Mouse (Mus musculus) thymus, postnatal 0 days (tissue): Measurements from ENCODE around the gene Nop58. TPM values are rescaled to one million over a fixed set of nuclear protein-coding genes. Genes with fewer than 3 reads are reported as not detected.

ENCODE experiments used
- DNase-seq: peaks from one replicate; pipeline ENCODE4 v3.0.0-alpha.2; 2015; ENCODE audit warnings: low spot score
- polyA plus RNA-seq: library from polyadenylated mRNA; unstranded; fragments of >200 nt; fragmentation: Nextera tagmentation; extraction: Ambion mirVana; gene quantifications from 2 replicates; pipeline ENCODE4 v1.2.1, GENCODE M21; 2015

The Nop58 gene
- polyA plus RNA-seq, 1 experiment from 2014 or later: 273 TPM

- peak; percentile 40 for DNase-seq
These were observed 35.1 kb downstream of the Nop58 start for GRCm38 (mm10) chr1:59719900-59720299.

DNA sequence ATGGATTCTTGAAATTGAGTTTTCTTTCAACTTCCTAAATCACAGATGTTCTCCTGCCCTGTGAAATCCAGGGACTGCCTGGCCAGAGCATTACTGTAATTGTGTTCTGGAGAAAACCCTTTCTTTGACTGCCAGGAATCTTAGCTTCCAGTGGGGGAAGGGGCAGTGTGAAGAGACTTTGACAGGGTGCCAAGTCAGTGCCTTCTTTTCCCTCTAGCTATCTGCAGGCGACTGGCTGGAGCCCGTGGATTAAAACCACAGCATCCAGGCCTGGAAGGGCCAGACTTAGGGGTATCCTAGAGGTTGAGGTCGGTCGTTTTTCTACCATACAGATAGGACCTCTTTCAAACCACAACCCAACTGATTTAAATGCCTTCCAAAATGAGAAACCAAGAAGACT is 40.9 kb downstream of the Nop58 start:
- no peak for DNase-seq

DNA sequence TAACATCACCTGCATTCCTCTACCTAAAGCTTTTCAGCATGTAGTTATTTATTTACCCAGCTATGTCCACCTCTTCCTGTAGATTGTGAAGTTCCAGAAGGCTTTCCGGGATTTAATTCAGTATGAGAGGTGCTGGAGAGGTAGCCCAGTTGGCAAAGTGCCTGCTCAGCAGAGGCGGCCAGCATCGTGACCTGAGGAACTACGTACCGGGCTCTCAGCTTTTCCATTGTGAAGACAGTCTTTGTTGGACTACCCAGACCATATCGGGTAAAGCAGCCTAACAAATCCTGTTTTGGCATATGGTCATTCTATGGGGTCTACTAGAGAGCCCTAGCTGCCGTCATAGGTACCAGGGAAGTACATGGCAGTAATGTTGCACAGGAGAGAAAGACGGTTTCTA is 45.3 kb downstream of the Nop58 start:
- no peak for DNase-seq

GRCm38 (mm10) chr1:59730737-59731136 is 46.0 kb downstream of the Nop58 start:
- no peak for DNase-seq

DNA sequence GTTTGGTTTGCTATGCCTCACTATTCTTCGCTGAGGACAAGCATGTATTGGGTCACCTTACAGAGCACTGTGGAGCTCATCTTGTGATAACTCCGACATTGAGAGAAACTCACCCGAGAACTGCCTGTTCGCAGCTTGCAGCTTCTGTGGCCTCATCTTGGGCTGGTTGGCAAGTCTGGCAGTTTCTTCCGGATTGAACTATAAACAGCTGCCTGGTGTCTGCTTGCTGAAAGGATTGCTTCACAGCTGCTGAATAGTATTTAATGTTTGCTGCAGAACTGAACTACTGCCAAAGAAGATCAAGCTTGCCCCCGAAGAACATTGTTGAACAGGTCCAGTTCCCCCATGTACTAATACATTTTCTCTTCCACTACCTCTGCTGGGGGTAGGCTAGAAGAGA is 49.3 kb downstream of the Nop58 start:
- no peak for DNase-seq

DNA sequence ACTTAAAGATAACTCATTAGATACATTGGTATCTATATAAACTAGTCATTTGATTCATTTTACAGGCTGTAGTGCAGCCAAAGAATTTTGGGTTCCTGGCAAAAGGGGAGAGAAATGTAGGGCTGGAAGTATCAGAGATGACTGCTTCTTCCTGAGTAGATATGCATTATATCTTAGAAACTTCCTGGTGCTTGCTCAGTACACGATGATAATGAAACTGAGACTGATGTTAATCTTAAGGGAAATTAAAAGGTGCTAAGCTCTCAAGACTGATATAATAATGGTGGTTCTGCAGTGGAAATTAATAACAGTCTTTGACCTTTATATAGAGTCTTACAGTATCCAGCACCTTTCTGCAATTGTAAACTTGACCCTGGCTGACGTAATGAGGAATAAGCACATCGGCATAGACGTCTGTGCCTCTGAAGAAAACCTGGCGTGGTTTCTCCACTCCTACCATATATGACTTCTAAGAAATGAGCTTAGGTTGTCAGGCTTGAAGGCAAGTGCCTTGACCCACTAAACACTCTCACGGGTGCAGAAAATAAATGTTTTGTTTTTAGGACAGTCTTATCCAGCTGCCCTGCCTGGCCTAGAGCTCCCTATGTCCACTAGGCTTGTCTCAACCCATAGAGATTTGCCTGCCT is 54.1 kb downstream of the Nop58 start:
- no peak for DNase-seq

- DNase-seq: no peak
These were observed 55.0 kb downstream of the Nop58 start for GRCm38 (mm10) chr1:59739577-59740354.

DNA sequence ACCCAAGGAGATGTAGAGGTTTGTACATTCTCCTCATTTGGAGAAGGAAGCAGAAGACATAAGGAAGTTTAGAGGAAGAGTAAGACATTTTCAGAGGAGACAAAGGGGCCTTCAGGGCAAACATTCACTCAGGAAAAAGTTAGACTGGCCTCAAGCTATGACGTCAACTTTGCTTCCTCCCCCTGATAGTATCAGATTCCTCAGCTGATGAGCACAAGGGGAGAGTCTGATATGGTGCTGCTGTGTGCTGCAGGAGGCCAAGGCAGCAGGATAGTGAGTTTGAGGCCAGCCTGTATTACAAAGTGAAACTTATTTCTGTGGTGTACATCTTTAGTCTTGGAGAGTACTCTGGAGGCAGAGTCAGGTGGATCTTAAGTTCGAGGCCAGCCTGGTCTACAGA is 64.3 kb downstream of the Nop58 start:
- DNase-seq: no peak

DNA sequence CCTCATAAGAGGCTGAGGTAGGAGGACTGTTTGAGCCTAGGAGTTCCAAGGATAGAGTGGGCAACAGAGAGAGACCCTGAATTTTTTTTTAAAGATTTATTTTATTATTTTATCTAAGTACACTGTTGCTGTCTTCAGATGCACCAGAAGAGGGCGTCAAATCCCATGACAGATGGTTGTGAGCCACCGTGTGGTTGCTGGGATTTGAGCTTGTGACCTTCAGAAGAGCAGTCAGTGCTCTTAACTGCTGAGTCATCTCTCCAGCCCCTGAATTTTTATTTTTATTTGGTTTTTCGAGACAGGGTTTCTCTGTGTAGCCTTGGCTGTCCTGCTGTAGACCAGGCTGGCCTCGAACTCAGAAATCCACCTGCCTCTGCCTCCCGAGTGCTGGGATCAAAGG is 65.0 kb downstream of the Nop58 start:
- peak; percentile 16 for DNase-seq

DNA sequence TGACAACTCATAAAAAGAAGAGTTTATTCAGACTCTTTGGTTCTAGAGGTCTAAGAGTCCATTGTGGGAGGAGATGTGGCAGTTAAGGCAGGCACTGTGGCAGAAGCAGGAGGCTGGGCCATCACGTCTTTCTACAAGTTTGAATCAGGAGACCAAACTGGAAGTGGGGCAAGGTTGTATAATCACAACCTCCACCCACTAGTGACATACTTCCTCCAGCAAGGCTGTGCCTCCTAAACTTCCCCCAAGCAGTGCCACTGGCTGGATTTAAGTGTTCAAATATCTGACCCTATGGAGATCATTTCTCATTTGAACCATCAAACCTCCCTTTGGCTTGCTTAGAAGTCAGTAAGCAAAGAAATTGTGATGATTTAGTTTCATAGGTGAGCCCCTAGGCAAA is 70.5 kb downstream of the Nop58 start:
- no peak for DNase-seq

- no peak for DNase-seq
These were observed 73.6 kb downstream of the Nop58 start for GRCm38 (mm10) chr1:59758325-59758724.

GRCm38 (mm10) chr1:59762208-59762607 is 77.4 kb downstream of the Nop58 start:
- DNase-seq: peak; percentile 23

DNA sequence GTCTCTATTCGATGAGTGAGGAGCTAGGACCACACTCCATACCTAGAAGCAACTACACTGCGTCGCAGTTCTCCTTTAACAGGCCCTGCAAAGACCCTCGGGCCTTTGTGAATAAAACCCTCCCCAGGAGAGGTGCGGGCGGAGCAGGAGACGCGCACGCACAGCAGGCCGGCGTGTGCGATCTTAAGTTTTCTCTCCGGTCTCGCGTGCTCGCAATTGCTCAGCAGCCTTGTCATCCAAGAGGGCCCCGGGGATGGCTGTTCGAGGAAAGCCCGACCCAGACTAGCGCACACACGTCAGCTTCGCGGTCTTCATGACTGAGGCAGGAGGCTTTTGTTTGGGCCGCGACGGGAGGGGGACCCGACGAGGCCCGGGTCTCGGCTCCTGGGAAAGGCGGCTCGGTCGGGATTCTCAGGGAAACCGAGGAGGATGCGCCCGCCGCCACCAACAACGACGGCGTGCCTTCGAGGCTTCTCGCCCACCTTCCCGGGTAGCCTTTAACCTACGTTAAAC is 77.9 kb downstream of the Nop58 start:
- DNase-seq: peak; percentile 75

DNA sequence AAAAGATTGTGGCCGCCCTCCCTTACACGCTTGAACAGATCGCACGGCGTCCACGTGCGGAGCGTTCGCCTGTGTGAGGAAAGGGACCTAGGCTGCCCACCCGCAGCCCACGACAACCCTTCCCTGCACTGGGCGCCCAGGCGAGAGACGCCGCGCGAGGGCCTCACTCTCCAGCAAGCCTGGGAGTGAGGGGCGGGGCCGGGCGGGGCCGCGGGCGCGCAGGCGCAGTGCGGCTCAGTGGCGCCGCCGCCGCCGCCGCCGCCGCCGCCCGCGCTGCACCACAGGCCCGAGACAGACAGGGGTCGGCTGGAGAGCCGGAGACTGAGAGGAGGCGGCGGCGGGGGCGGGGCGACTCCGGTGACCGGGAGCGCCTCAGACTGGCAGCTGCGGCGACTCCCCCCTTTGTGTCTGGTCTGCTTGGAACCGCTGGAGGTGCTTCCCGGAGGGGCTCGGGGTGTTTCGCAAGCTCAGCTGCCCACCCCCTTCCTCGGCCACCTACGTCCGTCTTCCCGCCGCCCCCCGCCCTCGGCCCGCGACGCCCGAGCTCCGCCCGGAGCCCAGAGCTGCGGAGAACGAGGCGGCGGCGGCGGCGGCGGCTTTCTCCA is 78.5 kb downstream of the Nop58 start, which contains the start of gene Bmpr2:
Gene Bmpr2, plus strand, starts transcription at position 237 of the 605 bp plus-strand sequence.
- peak; percentile 88 for DNase-seq

DNA sequence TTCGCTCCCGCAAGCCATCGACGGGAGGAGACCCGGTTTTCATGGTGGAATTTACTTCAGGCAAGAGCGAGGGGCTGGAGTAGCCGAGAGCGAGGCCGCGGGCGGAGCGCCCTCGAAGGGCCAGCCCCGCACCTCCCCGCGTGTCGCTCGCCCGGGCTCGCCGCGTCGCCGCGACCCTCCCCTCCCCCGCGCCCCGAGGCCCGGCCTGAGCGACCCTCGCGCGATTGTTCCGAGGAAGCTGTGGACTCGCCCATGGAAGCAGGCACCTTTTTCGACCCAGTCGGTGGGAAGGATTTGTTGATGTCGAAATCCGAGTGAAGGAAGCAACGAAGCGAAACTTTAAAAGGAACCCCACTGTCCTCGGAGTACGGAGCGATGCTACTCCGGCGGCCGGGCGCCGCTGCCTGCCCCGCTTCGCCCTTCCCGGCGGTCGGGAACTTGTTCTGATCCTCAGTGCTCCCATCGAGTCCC is 79.0 kb downstream of the Nop58 start:
- DNase-seq: peak; percentile 56

DNA sequence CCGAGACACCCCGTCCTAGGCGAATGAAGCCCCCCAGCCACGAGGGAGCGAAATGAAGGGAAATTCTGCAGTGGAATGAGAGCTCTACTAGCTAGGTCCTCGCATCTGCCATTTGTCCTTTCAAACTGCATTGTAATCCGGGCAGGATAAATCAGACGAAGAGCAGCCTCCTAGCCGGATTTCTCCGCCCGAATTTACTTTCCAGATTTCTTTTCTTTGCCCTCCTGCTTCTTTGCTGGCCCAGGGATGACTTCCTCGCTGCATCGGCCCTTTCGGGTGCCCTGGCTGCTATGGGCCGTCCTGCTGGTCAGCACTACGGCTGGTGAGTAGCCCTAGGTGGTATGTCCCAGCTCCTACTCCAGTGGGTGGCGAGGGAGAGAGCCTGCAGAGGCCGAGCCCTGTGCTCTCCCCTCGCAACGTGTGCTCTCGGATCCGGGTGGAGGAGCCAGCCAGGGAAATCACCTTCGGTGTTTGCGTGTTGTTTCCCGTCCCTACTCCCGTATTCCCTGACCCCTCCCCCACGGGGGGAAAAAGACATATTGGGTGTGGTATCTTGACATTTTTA is 79.7 kb downstream of the Nop58 start:
- peak; percentile 23 for DNase-seq

DNA sequence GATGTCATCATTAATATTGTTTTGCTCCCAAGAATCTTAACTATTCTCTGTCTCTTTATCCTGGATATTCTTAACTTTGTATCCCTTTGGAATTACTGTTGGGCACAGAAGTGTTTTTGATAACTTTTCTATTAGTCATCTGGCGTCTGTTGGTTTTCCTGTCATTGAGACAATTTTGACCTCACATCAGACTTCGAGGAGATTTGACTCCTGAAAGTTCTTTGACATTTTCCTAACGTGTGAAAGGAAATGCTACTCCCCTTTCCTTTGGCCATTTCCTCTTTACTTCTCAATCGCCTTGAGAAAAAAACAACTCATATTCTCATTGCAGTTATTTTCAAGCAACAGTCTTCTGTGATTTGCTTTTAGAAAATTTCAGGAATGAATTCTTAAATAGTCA is 80.5 kb downstream of the Nop58 start:
- no peak for DNase-seq

GRCm38 (mm10) chr1:59766626-59767025 is 81.9 kb downstream of the Nop58 start:
- no peak for DNase-seq
